Mouse (Mus musculus) cerebellum, adult 2 months (tissue): ENCODE results near the gene Ass1.

Experiments used
- CTCF ChIP-seq: fragments of 200-500 bp; IDR thresholded peaks from 2 replicates; pipeline ENCODE4 v1.5.1; 2011; ENCODE audit warnings: low read depth, mild to moderate bottlenecking, control low read depth, low read length, moderate library complexity, borderline replicate concordance; ENCODE audit not compliant: insufficient read depth
- POLR2A ChIP-seq: fragments of 200-500 bp; IDR thresholded peaks from 2 replicates; pipeline ENCODE4 v1.6.1; 2011; ENCODE audit warnings: low read length, control low read depth, borderline replicate concordance; ENCODE audit not compliant: insufficient read depth

- TF ChIP-seq CTCF (no peak), POLR2A (no peak)
Observed at GRCm38 (mm10) chr2:31476107-31476820, 6.3 kb downstream of the Ass1 start.
